Mouse (Mus musculus) induced T-regulatory cell, adult 2 months (primary cell): ENCODE data around the gene Trak2.
A peak's percentile ranks its signal among the peaks of the same experiment; 100 is the strongest.
"Not testable (repeated sequence)": the region's sequence is repeated elsewhere in the genome, so short reads cannot be mapped to it uniquely, and the experiment has no call there.

Experiments
- DNase-seq: peaks from one replicate; pipeline ENCODE4 v3.0.0-alpha.2; 2012; ENCODE audit warnings: low read depth

Trak2 gene

GRCm38 (mm10) chr1:58953686-58954434, 19.4 kb downstream of the Trak2 start:
- DNase-seq = peak; percentile 56

GRCm38 (mm10) chr1:58952997-58953396, 20.2 kb downstream of the Trak2 start:
- DNase-seq = no peak

GRCm38 (mm10) chr1:58952526-58952925, 20.7 kb downstream of the Trak2 start:
- no peak for DNase-seq

GRCm38 (mm10) chr1:58951841-58952240, 21.4 kb downstream of the Trak2 start:
- no peak for DNase-seq

- no peak for DNase-seq
Observed at GRCm38 (mm10) chr1:58950899-58951648, 22.2 kb downstream of the Trak2 start.

GRCm38 (mm10) chr1:58949561-58950106, 23.6 kb downstream of the Trak2 start:
- DNase-seq = no peak

- no peak for DNase-seq
Observed at GRCm38 (mm10) chr1:58946718-58947117, 26.5 kb downstream of the Trak2 start.

- DNase-seq = no peak
Observed at GRCm38 (mm10) chr1:58945960-58946670, 27.1 kb downstream of the Trak2 start.

- DNase-seq = no peak
Observed at GRCm38 (mm10) chr1:58945523-58945922, 27.7 kb downstream of the Trak2 start.

GRCm38 (mm10) chr1:58937606-58938099, 35.6 kb downstream of the Trak2 start:
- no peak for DNase-seq

GRCm38 (mm10) chr1:58936746-58937605, 36.3 kb downstream of the Trak2 start:
- no peak for DNase-seq

- DNase-seq = no peak
Observed at GRCm38 (mm10) chr1:58926664-58927063, 46.6 kb downstream of the Trak2 start.

- DNase-seq = no peak
Observed at GRCm38 (mm10) chr1:58917566-58917965, 55.7 kb downstream of the Trak2 start.

- DNase-seq = no peak
Observed at GRCm38 (mm10) chr1:58909636-58910272, 63.5 kb downstream of the Trak2 start.

- no peak for DNase-seq
Observed at GRCm38 (mm10) chr1:58903681-58904080, 69.5 kb downstream of the Trak2 start.

- DNase-seq = peak; percentile 80
Observed at GRCm38 (mm10) chr1:58897561-58897960, 75.7 kb downstream of the Trak2 start.

- not testable (repeated sequence) for DNase-seq
Observed at GRCm38 (mm10) chr1:58892386-58892785, 80.8 kb downstream of the Trak2 start.

- DNase-seq = not testable (repeated sequence)
Observed at GRCm38 (mm10) chr1:58891481-58892170, 81.6 kb downstream of the Trak2 start.

- DNase-seq = not testable (repeated sequence)
Observed at GRCm38 (mm10) chr1:58890697-58891290, 82.4 kb downstream of the Trak2 start.
